Mouse (Mus musculus): ENCODE measurements around the gene Sfxn3.

- TF ChIP-seq CTCF (IDR thresholded peaks at IDR 0.05; ENCODE audit: insufficient read depth, low read length) (no peak), POLR2A (IDR thresholded peaks at IDR 0.05; ENCODE audit: borderline replicate concordance, extremely low read depth, low read depth, low read length) (no peak)
Measured at GRCm38 (mm10) chr19:45012636-45013035, 34.7 kb upstream of the Sfxn3 start.

Data from lung, adult 2 months (tissue).